Mouse (Mus musculus): Measurements from ENCODE around the gene Scarf1. TPM values are rescaled to one million over a fixed set of nuclear protein-coding genes. Genes with fewer than 3 reads are reported as not detected.
"Not testable (repeated sequence)": the region's sequence is repeated elsewhere in the genome, so short reads cannot be mapped to it uniquely, and the experiment has no call there.

The Scarf1 gene
- total RNA-seq, 4 experiments from 2014 or later: 1.6 to 1.9 (median 1.7) TPM

DNA sequence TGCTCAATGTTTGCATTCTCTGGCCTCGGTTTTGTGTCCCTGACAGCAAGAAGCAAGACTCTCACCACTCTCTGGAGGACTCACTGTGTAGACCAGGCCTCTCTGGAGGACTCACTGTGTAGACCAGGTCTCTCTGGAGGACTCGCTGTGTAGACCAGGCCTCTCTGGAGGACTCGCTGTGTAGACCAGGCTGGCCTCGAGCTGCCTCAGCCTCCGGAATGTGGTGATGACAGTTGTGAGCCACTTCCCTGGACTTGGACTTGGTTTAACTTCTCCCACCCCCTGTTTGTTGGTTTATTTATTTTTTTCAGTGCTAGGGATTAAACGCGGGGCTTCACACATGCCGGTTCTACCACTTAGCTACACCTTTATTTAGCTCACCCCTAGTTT is 23.7 kb downstream of the Scarf1 start:
- DNase-seq (ENCODE audit: low spot score in 2 of 2): no peak

DNA sequence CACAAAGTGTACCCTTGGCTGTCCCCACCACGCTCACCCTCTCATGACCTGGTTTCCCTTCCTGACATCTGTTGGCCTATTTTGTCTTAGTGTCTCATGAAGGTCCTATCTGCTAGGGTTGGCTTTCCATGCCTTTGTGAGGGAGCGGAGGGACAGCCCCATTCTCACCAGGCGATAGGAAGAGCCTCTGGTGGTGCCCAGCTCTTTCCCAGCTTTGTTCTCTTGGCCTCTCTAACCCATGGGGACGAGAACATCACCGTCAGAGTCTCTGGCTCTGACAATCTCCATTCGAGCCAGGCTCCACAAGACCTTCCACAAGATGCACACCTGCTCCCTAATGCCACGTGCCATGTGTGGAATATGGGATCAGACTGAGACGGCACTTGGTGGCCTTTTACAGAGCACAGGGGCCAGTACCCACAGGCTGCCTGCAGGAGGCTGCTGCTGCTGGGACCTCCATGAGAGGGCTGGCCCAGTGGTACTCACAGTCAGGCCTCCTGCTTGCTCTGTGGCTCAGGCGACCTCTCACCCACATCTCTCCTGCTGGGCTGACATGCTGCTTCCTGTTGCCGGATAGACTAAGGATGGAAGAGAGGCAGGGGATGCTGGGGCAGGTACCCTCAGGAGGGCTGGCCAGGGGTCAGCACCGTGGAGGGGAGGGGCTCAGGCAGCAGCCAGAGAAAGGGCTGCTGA is 24.3 kb downstream of the Scarf1 start:
- DNase-seq (ENCODE audit: low spot score in 2 of 2): no peak

- DNase-seq (ENCODE audit: low spot score in 2 of 2): no peak
Observed at GRCm38 (mm10) chr11:75538184-75538969, 25.0 kb downstream of the Scarf1 start.

DNA sequence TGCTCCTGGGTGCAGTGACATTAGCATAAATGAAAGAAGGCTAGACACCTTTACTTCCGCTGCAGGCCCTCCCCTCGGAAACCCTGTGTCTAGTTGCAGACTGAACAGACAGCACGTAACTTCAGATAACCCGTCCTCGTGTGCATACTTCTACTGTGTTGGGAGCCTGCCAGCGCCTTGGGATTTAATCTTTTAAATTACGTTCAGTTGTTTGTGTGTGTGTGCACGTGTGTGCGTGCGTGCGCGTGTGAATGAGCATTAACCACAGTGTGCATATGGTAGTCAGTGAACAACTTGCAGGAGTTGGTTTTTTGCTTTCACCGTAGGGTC is 25.6 kb downstream of the Scarf1 start:
- no peak for DNase-seq (ENCODE audit: low spot score in 2 of 2)

GRCm38 (mm10) chr11:75540209-75540608 is 26.9 kb downstream of the Scarf1 start:
- DNase-seq (ENCODE audit: low spot score in 2 of 2): no peak

DNA sequence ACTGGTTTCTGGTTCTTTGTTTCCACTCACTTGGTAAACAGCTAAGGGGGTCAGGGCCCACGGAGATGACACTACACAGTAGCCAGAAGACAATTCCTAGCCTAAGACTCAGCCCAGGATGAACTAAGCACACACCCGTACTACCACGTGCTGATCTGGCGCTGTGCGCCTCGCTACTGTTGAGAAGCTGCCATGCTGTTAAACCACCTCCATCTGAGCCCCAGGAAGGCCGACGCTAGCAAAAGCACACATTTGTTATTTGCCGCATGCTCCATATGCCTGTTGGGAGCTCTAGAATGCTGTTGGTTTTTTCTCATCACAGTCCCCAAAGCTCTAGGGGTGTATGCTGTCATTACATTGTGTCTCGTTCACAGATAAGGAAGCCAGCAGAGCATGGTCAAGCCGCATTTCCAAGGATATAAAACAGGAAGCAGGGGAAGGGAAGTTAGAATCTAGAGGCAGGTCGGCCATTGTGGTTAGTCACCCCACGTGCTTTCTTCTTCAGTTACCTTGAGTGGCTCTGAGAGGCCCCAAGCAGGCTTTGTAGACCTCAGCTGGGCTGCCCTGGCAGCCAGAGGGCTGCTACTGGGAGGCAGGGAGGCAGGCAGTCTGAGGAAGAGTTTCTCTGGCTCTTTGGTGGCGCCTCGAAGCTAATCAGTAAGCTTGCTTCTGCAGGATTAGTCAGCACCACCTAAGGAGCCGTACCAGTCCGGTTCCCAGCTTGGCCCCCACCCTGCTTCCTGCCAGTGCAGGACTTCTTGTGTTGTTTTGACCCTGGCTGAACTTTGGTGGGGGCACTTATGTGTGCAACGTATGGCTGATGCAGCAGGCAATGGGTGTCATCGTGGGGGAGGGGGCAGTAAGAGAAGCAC is 27.6 kb downstream of the Scarf1 start:
- DNase-seq (ENCODE audit: low spot score in 2 of 2): no peak

- DNase-seq (ENCODE audit: low spot score in 2 of 2): no peak
Observed at GRCm38 (mm10) chr11:75544713-75545112, 31.4 kb downstream of the Scarf1 start.

DNA sequence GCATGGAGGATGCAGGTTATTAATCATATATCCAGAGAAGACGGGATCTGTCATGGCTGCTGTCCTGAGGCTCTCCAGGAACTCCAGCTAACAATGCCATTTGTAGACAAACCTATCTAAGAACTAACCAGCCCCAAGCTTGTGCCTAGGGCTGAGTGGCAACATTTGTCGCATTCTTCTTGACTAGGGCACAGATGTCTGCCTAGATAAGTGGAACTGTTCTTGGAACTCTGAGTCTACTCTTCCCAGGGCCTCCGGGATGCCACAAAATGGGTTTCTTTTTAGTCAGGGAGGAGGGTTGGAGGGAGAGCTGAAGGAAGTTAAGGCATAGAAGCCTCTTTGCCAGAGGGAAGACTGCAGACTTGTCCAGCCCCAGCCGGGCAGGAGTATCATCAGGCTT is 32.7 kb downstream of the Scarf1 start:
- DNase-seq (ENCODE audit: low spot score in 2 of 2): no peak

- DNase-seq (ENCODE audit: low spot score in 2 of 2): no peak
Observed at GRCm38 (mm10) chr11:75549658-75550111, 36.3 kb downstream of the Scarf1 start.

DNA sequence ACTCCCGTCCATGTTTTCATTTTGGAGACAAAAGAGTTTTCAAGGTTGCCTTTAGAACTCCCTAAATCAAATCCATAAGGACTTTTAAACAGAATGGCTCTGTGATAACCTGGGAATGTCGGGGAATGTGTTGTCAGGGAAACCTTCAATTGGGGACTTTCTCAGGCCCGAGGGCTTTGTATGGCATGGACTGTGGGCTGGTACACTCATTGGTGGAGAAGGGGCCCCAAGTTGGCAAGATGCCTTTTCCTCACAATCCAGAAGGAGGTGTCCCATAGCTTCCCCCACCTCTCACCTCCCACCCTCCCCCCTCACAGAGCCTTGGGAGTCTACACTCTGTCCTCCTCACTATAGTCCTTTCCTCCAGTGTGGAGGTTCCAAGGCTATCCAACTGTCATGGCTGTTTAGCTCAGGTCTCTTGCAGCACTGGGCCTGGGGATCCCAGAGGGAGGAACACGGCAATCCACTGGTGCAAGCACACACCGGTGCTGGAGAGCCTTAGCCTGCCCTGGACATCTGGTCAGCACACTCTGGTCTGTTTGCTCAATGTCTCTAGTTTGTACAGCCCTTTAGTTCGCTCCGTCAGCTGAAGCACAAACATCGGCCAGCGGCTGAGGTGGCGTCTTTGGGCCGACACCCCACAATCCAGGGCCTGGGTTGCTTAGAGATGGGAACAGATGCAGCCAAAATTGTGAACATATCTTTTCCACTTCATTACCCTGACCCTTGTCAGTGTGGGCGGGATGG is 37.0 kb downstream of the Scarf1 start:
- DNase-seq (ENCODE audit: low spot score in 2 of 2): no peak

DNA sequence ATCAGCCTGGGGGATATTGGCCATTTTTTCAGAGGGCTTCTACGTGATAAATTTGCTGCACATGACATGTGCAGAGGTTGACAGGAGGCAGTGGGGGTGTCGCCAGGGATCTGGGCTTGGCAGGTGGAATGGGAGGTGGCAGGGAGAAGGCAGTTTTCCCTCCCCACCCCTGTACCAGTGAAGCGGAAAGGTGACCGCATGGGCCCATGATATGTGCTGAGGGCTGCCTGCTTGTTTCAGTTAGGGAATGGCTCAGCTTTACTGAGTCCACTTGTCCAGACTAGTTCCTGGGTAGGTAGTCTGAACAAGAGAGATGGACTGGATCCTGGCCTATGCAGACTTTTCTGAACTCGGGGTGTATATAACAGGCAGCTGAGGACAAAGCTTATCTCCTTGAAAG is 38.0 kb downstream of the Scarf1 start:
- no peak for DNase-seq (ENCODE audit: low spot score in 2 of 2)

- DNase-seq (ENCODE audit: low spot score in 2 of 2): no peak
Observed at GRCm38 (mm10) chr11:75551961-75552441, 38.7 kb downstream of the Scarf1 start.

DNA sequence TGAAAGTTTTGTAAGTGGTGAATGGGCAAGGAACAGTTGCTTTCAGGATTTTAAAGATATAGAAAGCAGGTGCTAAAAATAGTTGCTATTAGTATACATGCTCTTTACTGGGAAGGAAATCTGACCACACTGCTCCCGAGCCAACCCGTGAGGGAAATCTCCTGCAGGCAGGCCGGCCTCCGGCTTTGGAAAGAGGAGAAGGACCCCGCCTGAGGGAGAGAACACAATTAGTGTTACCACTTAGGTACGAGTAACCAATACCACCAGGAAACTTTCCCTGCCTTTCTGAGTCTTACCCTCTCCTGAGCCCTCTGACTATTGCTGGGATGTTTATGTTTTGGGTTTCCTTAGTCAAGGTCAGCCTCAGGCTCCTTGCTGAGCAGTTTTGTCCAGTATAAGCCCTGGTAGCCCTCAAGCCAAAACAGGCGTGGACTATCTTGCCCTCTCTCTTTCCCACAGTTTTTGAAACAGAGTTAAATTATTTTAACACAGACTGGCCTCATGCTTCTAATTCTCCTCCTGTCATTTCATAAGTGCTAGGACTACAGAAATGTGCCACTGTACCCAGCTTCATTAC is 39.7 kb downstream of the Scarf1 start:
- DNase-seq (ENCODE audit: low spot score in 2 of 2): no peak

GRCm38 (mm10) chr11:75556006-75556405 is 42.7 kb downstream of the Scarf1 start:
- DNase-seq (ENCODE audit: low spot score in 2 of 2): not testable (repeated sequence)

DNA sequence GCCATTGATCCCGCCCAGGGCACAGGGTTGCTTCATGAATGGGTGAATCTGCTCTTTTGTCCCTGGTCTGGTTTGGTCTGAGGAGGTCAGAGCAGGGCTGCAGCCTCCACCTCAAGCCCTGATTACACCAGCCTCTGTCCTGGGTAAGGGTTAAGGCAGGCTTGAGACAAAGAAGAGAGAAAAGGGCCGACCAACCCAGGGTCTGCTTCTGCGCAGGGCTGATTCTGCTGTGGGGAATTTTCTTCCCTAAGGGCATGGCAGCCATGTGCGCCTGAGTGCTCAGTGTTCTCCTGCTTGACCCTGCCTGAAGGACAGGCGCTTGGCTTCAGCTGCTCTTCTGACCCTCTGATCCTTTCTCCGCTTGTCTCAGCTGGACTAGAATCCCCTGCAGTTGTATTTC is 43.8 kb downstream of the Scarf1 start:
- no peak for DNase-seq (ENCODE audit: low spot score in 2 of 2)

GRCm38 (mm10) chr11:75558101-75558500 is 44.8 kb downstream of the Scarf1 start:
- no peak for DNase-seq (ENCODE audit: low spot score in 2 of 2)

GRCm38 (mm10) chr11:75559870-75560504 is 46.6 kb downstream of the Scarf1 start:
- DNase-seq (ENCODE audit: low spot score in 2 of 2): no peak

GRCm38 (mm10) chr11:75560530-75561409 is 47.4 kb downstream of the Scarf1 start:
- no peak for DNase-seq (ENCODE audit: low spot score in 2 of 2)

GRCm38 (mm10) chr11:75561410-75561791 is 48.1 kb downstream of the Scarf1 start:
- no peak for DNase-seq (ENCODE audit: low spot score in 2 of 2)

All from left cerebral cortex, adult 8-10 months (tissue).